Mouse (Mus musculus) megakaryocyte, embryonic 14.5 days (primary cell): ENCODE measurements around the gene Lcmt1.

Source experiments
- FLI1 ChIP-seq: IDR thresholded peaks from 2 replicates; pipeline ENCODE4 v1.6.1; 2012; ENCODE audit warnings: low read length, inconsistent platforms, mixed read lengths
- GATA1 ChIP-seq: IDR thresholded peaks from 3 replicates; pipeline ENCODE4 v1.6.1; 2012; ENCODE audit warnings: mixed read lengths, low read length, inconsistent platforms, borderline replicate concordance

GRCm38 (mm10) chr7:123338351-123338750 lies 31.2 kb upstream of the Lcmt1 start:
- TF ChIP-seq GATA1, result no peak
- TF ChIP-seq FLI1, result no peak
